Mouse (Mus musculus): Measurements from ENCODE around the gene Speer4e. TPM values are rescaled to one million over a fixed set of nuclear protein-coding genes. Genes with fewer than 3 reads are reported as not detected.
"Not testable (repeated sequence)": the region's sequence is repeated elsewhere in the genome, so short reads cannot be mapped to it uniquely, and the experiment has no call there.

The Speer4e gene
- polyA plus RNA-seq, 1 experiment from 2014 or later: not detected

DNA sequence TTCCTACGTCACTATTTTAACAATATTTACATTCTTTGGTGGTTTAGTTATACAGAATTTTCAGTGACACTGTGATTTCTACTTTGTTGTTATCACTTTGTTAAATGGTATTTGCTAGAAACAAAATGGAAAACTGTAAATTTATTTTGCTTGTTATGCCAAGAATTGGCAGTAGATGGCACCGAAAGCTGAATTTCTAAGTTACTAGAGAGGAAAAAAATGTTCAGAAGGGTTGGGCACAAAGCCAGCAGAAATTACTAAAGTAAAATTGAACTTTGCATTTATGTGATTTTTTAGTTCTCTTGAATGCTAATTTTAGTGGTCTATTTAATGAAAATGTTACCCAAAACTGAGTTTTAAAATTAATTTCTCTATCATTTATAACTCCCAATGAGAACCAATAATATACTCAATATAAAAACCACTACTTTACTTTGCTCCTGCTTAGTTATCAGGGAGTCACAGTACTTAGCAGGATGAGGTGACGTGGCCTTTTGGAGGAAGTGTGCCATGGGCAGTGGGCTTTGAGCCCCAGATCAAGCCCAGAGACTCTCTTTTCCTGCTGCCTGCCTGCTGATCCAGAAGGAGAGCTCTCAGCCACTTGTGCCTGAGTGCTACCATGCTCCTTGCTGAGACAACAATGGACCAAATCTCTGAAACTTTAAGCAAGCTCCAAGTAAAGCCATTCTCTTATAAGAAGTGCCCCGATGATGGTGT is 9.4 kb upstream of the Speer4e start:
- H3K9me3 ChIP-seq: peaks cover 19% of the 10 kb centered on the region
- not testable (repeated sequence) for H3K4me2 ChIP-seq; H3K27ac ChIP-seq (replicated peaks); H3K4me1 ChIP-seq (replicated peaks); H3K27me3 ChIP-seq; H3K4me3 ChIP-seq; H3K36me3 ChIP-seq; H3K9ac ChIP-seq; ATAC-seq (ENCODE audit: low read depth)
- WGBS: 62% methylated on average over 4 of the region's 4 CpGs

DNA sequence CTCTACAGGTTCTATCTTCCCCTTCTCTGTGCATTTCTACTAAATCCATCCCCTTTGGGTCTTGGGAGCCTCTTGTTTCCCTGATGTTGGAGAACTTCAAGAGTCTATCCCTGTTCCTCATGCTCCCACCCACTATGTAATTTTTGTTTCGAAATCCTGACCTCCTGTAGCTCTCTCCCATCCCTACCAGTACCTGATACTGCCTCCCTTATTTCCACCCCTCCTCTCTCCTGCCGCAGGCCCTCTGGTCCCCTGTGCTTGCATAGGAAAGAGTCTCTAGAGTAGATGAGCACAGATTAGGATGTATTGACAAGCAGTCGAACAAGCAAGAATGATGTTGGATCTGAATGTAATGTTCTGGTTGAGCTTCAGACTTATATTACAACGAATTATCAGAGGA is 7.3 kb upstream of the Speer4e start:
- not testable (repeated sequence) for H3K27ac ChIP-seq (replicated peaks); H3K36me3 ChIP-seq; H3K9ac ChIP-seq; H3K4me1 ChIP-seq (replicated peaks); ATAC-seq (ENCODE audit: low read depth); H3K4me2 ChIP-seq; H3K4me3 ChIP-seq; H3K27me3 ChIP-seq
- peaks cover 12% of the 10 kb centered on the region for H3K9me3 ChIP-seq
- WGBS: 66% methylated on average over 4 of the region's 4 CpGs

DNA sequence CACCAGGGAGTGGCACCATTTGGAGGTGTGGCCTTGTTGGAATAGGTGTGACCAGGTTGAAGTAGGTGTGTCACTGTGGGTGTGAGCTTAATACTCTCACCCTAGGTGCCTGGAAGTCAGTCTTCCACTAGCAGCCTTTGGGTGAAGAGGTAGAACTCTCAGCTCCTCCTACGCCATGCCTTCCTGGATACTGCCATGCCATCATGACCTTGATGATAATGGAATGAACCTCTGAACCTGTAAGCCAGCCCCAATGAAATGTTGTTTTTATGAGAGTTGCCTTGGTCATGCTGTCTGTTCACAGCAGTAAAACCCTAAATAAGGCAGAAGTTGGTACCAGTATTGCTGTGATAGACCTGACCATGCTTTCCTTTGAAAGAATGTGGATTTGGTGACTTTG is 2.8 kb upstream of the Speer4e start:
- not testable (repeated sequence) for H3K27me3 ChIP-seq; H3K4me1 ChIP-seq (replicated peaks); H3K27ac ChIP-seq (replicated peaks); H3K9ac ChIP-seq; ATAC-seq (ENCODE audit: low read depth); H3K4me2 ChIP-seq; H3K36me3 ChIP-seq; H3K9me3 ChIP-seq; H3K4me3 ChIP-seq
- WGBS: 91% methylated on average over 1 of the region's 1 CpGs

DNA sequence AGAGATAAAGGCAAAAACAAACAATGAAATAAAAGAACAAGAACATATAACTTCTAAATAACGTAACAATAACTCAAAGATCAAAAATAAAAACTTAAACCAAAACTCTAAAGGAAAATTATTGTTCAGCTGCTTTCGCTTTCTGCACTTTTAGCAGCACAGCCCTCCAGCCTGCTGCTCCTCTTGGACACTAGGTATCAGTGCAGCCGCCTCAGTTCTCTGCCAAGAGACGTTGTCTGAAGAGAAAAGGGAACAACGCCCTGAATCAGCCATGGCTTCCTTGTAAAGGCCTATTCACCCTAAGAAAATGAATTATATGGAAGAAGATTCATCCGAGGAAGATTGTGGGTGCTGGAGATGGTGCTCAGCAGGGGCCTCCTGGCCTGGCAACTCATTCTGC is 4.5 kb downstream of the Speer4e start:
- not testable (repeated sequence) for H3K27ac ChIP-seq (replicated peaks); ATAC-seq (ENCODE audit: low read depth); H3K4me2 ChIP-seq; H3K27me3 ChIP-seq; H3K4me3 ChIP-seq; H3K36me3 ChIP-seq; H3K9ac ChIP-seq; H3K4me1 ChIP-seq (replicated peaks); H3K9me3 ChIP-seq
- 77% methylated on average over 5 of the region's 6 CpGs for WGBS

DNA sequence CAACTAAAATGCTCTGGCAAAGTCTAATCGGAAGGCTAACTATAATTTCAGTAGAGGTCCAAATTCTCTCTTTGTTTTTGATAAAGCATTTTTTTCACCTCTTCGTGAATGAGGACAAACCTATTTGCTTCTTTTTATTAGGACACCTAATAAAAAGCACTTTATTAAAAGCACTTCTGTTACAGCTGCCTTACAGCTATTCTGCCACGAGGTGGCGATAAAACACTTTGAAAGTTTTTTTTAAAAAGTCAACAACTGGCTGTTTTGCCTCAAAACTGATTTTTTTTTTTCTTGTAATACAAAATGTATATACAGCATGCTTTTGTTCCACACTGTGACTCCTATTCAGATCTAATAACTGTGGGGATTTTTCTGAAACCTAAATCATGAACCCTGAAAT is 11.2 kb downstream of the Speer4e start:
- not testable (repeated sequence) for H3K36me3 ChIP-seq; H3K9me3 ChIP-seq; ATAC-seq (ENCODE audit: low read depth); H3K27me3 ChIP-seq; H3K4me3 ChIP-seq; H3K9ac ChIP-seq; H3K4me2 ChIP-seq; H3K4me1 ChIP-seq (replicated peaks); H3K27ac ChIP-seq (replicated peaks)
- 32% methylated on average over 4 of the region's 4 CpGs for WGBS

DNA sequence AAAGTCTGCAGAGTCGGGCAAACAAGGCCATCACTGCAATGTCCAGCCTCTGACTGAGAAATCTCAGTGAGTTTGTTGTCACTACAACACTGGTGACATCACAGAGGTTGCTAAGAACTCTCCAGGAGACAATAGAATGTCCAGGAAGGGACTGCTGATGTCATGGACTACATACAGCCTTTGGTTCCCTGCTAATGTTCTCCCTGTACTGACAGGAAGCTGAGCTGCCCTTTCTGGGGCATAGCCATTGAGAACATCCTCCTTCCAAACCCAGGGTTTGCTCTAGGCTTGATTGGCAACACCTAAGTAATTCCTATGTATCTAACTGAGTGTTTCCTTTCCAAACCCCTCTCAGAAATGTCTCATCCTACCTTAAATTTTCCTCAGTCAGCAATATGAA is 23.4 kb downstream of the Speer4e start, which contains the start of gene Gm9758:
Gene Gm9758 (minus strand): TSS at position 101 of the 400 bp plus-strand sequence.
- not testable (repeated sequence) for H3K4me2 ChIP-seq; H3K9ac ChIP-seq; H3K36me3 ChIP-seq; H3K27ac ChIP-seq (replicated peaks); H3K27me3 ChIP-seq; H3K4me3 ChIP-seq; ATAC-seq (ENCODE audit: low read depth); H3K4me1 ChIP-seq (replicated peaks); H3K9me3 ChIP-seq
- WGBS: 46% methylated on average over 1 of the region's 1 CpGs

DNA sequence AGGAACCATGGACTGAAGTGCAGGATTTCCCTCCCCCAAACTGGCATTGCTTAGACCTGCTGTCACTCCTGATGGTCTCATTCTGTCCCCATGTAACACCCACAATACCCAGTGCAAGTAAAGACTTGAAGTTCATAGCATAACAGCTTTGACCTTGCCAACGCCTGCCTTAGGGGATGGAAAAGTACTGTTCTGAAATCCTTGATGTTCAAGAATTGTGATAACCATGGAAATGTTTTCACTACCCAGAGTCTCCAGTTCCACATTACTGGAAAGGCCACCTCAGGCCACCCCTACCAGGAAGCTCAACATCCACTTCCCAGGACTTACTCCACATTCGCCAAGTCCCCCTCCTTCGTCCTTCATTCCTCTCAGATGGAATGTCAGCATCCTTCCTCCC is 23.9 kb downstream of the Speer4e start:
- not testable (repeated sequence) for H3K9me3 ChIP-seq; H3K27me3 ChIP-seq; H3K4me2 ChIP-seq; H3K9ac ChIP-seq; H3K27ac ChIP-seq (replicated peaks); ATAC-seq (ENCODE audit: low read depth); H3K4me1 ChIP-seq (replicated peaks); H3K4me3 ChIP-seq; H3K36me3 ChIP-seq
- 74% methylated on average over 2 of the region's 3 CpGs for WGBS

DNA sequence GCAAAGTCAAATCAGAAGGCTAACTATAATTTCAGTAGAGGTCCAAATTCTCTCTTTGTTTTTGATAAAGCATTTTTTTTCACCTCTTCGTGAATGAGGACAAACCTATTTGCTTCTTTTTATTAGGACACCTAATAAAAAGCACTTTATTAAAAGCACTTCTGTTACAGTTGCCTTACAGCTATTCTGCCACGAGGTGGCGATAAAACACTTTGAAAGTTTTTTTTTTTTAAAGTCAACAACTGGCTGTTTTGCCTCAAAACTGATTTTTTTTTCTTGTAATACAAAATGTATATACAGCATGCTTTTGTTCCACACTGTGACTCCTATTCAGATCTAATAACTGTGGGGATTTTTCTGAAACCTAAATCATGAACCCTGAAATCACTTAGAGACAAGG is 34.7 kb downstream of the Speer4e start:
- ATAC-seq (ENCODE audit: low read depth); H3K4me1 ChIP-seq (replicated peaks); H3K36me3 ChIP-seq; H3K9ac ChIP-seq; H3K27ac ChIP-seq (replicated peaks); H3K27me3 ChIP-seq; H3K4me3 ChIP-seq; H3K4me2 ChIP-seq: not testable (repeated sequence)
- H3K9me3 ChIP-seq: peaks cover 12% of the 10 kb centered on the region
- 21% methylated on average over 3 of the region's 3 CpGs for WGBS

DNA sequence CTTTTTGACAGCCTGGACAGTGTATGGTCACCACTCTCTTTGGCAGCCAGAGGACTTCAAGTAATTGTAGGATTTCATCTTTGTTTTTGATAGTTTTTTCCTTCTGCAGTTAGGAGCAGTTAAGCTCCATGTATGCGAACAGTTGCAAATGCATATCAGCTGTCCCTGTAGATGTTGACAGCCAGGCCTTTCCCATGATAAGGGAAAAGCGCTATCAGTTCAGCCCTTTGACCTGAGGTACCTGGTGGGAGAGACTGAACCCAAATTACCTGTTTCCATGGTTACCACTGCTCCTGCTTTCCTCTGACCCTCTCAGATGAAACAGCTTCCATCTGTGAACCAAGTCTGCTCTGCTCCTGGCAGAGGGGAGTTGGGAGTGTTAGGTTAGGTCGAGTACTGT is 46.0 kb downstream of the Speer4e start:
- no peak overlapping the region for H3K9ac ChIP-seq
- ATAC-seq (ENCODE audit: low read depth): no peak

DNA sequence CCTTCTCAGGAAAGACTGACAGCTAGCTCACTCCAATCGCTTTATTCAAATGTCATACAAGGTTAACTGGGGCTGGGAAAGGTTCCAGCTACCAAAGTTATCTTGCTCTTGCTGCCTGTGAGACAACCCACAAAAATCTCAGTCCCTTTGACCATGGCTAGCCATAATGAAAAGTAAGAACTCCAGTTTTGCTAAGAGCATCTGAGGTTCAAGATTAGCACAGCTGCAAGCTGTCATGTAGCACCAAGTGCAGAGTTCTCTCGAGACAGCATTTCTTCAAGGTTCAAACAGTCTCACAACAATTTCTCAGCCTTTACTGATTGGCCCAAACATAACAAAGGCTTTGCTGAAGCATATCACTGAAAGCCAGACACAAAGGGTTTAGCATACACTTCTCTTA is 52.9 kb downstream of the Speer4e start:
- not testable (repeated sequence) for ATAC-seq (ENCODE audit: low read depth); H3K27ac ChIP-seq (replicated peaks); H3K36me3 ChIP-seq; H3K27me3 ChIP-seq; H3K9me3 ChIP-seq; H3K4me3 ChIP-seq; H3K4me2 ChIP-seq; H3K4me1 ChIP-seq (replicated peaks); H3K9ac ChIP-seq
- WGBS: 75% methylated on average over 2 of the region's 2 CpGs

More for the DNA sequence above, 46.0 kb downstream of the Speer4e start:
- WGBS: 83% methylated on average over 3 of the region's 3 CpGs
- Histone ChIP-seq H3K9me3 (0 out of 2 replicates have a peak, but pooled peaks cover 4% of the 10 kb centered on the region), H3K27me3 (no peaks in the 10 kb centered on the region), H3K4me2 (no peak overlapping the region), H3K36me3 (no peaks in the 10 kb centered on the region), H3K27ac (replicated peaks) (no peak overlapping the region), H3K4me1 (replicated peaks) (no peaks in the 10 kb centered on the region), H3K4me3 (no peak overlapping the region)

Other genes starting within 250 kb of the Speer4e start
- gene Gm9758, start 23.5 kb downstream of the Speer4e start, polyA plus RNA-seq (2015; fragmentation: Nextera tagmentation; extraction: Ambion mirVana): not detected in 2 replicates
- gene Gm10354, start 40.5 kb upstream of the Speer4e start, polyA plus RNA-seq (2015; fragmentation: Nextera tagmentation; extraction: Ambion mirVana): not detected in 2 replicates
- not detected in 2 replicates for gene Gm17019, start 94.6 kb upstream of the Speer4e start, polyA plus RNA-seq (2015; fragmentation: Nextera tagmentation; extraction: Ambion mirVana)